Mouse (Mus musculus) cerebellum, adult (tissue): ENCODE measurements around the gene Vmn2r53.
"Not testable (repeated sequence)": the region's sequence is repeated elsewhere in the genome, so short reads cannot be mapped to it uniquely, and the experiment has no call there.

Source experiments
- ATAC-seq: cut with Nextera tagmentation; 2 replicates; pipeline ENCODE4 v1.9.2; 2017; ENCODE audit warnings: mild to moderate bottlenecking, moderate library complexity, mixed read lengths; ENCODE audit not compliant: insufficient number of reproducible peaks, low FRiP score, low TSS enrichment

Vmn2r53 gene

GRCm38 (mm10) chr7:12608688-12609087 lies at the start of gene Vmn2r53:
TSS of gene Vmn2r53 (minus strand) at chr7:12608788.
- no peak for ATAC-seq

GRCm38 (mm10) chr7:12640219-12640618 lies 31.6 kb upstream of the Vmn2r53 start, which contains the start of gene Vmn2r54:
TSS of gene Vmn2r54 (minus strand) at chr7:12640319.
- ATAC-seq: not testable (repeated sequence)
